Mouse (Mus musculus) heart, embryonic 10.5 days (tissue): ENCODE measurements around the gene Lgi2. TPM values are rescaled to one million over a fixed set of nuclear protein-coding genes. Genes with fewer than 3 reads are reported as not detected.

Source experiments
- DNase-seq: peaks from one replicate; pipeline ENCODE4 v3.0.0-alpha.2; 2017; ENCODE audit warnings: low spot score
- H3K27ac ChIP-seq: fragments of 300-500 bp; sonication (generic); 2 replicates; pipeline ENCODE4 v1.5.1; 2016; ENCODE audit warnings: mild to moderate bottlenecking
- H3K27me3 ChIP-seq: fragments of 300-500 bp; sonication (generic); 2 replicates; pipeline ENCODE4 v1.6.1; 2016; ENCODE audit warnings: mild to moderate bottlenecking; ENCODE audit not compliant: poor library complexity, insufficient read depth, severe bottlenecking
- H3K36me3 ChIP-seq: fragments of 300-500 bp; sonication (generic); 2 replicates; pipeline ENCODE4 v1.6.1; 2016; ENCODE audit warnings: mild to moderate bottlenecking, moderate library complexity
- H3K4me1 ChIP-seq: fragments of 300-500 bp; sonication (generic); 2 replicates; pipeline ENCODE4 v1.6.1; 2016; ENCODE audit warnings: mild to moderate bottlenecking
- H3K4me3 ChIP-seq: fragments of 300-500 bp; sonication (generic); 2 replicates; pipeline ENCODE4 v1.5.1; 2016; ENCODE audit warnings: mild to moderate bottlenecking, moderate library complexity
- H3K9me3 ChIP-seq: fragments of 300-500 bp; sonication (generic); 2 replicates; pipeline ENCODE4 v1.6.1; 2016; ENCODE audit warnings: mild to moderate bottlenecking, moderate library complexity
- WGBS: fragments of 180-500 bp; shearing (Covaris S2); methylation state at CpG from one replicate; pipeline ENCODE4 v1.1.7; 2016; 5-methylcytosine and 5-hydroxymethylcytosine counted together
- polyA plus RNA-seq: library from polyadenylated mRNA; unstranded; fragments of >200 nt; fragmentation: Nextera tagmentation; extraction: Ambion mirVana; gene quantifications from 2 replicates; pipeline ENCODE4 v1.2.1, GENCODE M21; 2016

Lgi2 gene
- polyA plus RNA-seq, 1 experiment from 2014 or later, result 3.6 TPM

DNA sequence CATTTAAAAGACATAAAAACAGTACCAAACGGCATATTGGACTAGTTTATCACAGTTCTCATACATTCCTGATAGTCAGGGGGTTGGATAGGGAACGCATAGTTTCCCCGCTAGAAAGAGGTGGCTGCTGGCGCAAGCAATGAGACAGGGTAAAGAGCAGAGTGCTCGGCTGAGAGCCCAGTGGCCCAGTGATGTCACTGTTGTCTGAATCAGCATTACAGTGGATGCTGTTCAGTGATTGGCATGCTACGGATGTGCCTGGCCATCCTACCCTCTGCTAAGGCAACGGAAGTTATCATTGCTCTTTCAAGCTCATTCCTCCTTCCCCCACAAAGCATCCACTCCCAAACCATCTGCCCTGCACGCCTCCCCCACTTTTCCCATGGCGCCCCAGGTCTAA is 32.6 kb downstream of the Lgi2 start:
- Histone ChIP-seq H3K36me3 (0 out of 2 replicates have a peak, but pooled peaks cover 2% of the 10 kb centered on the region), H3K27me3 (0 out of 2 replicates have a peak, but pooled peaks cover 3% of the 10 kb centered on the region), H3K27ac (0 out of 2 replicates have a peak overlapping the region, but pooled peaks have one; percentile 6), H3K4me1 (peaks cover 32% of the 10 kb centered on the region), H3K4me3 (no peak overlapping the region), H3K9me3 (no peaks in the 10 kb centered on the region)
- 74% methylated on average over 9 of the region's 9 CpGs for WGBS
- DNase-seq, result no peak

GRCm38 (mm10) chr5:52528545-52528944 is 37.7 kb downstream of the Lgi2 start:
- H3K27ac ChIP-seq, result no peak overlapping the region
- DNase-seq, result no peak
- 42% methylated on average over 7 of the region's 7 CpGs for WGBS
- H3K9me3 ChIP-seq, result no peaks in the 10 kb centered on the region
- peaks cover 12% of the 10 kb centered on the region for H3K4me1 ChIP-seq
- no peaks in the 10 kb centered on the region for H3K27me3 ChIP-seq
- no peaks in the 10 kb centered on the region for H3K36me3 ChIP-seq
- H3K4me3 ChIP-seq, result no peak overlapping the region

- H3K9me3 ChIP-seq, result no peaks in the 10 kb centered on the region
- H3K27ac ChIP-seq, result no peak overlapping the region
- WGBS, result 80% methylated on average over 8 of the region's 8 CpGs
- H3K4me3 ChIP-seq, result no peak overlapping the region
- no peak for DNase-seq
- H3K36me3 ChIP-seq, result no peaks in the 10 kb centered on the region
- H3K4me1 ChIP-seq, result peaks cover 12% of the 10 kb centered on the region
- H3K27me3 ChIP-seq, result 0 out of 2 replicates have a peak, but pooled peaks cover 4% of the 10 kb centered on the region
Observed at GRCm38 (mm10) chr5:52526324-52526986, 39.8 kb downstream of the Lgi2 start.

DNA sequence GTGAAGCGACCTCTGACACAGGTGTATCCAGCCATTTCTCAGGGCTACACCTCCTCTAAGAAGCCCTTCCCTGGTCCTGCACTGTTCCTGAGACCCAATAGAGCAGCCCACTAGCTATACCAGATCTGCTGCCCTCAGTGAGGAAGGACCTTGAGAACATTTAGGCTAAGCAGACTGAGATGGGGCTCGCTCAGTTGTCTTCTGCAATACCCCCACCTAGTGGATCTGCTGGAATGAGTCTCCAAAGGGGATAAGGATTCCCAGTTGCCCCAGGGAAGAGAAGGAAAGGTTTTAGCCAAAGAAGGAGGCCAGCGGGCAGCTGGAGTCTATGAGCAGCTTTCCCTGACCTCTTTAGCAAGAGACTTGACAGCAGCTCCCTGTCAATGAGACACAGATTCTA is 42.1 kb downstream of the Lgi2 start:
- Histone ChIP-seq H3K27ac (no peak overlapping the region), H3K4me1 (peaks cover 7% of the 10 kb centered on the region; the same call in 1 of the 2 replicates), H3K36me3 (0 out of 2 replicates have a peak, but pooled peaks cover 1% of the 10 kb centered on the region), H3K27me3 (0 out of 2 replicates have a peak, but pooled peaks cover 4% of the 10 kb centered on the region), H3K9me3 (peaks cover 3% of the 10 kb centered on the region), H3K4me3 (no peak overlapping the region)
- no peak for DNase-seq
- 45% methylated on average over 3 of the region's 3 CpGs for WGBS

GRCm38 (mm10) chr5:52519921-52520320 is 46.3 kb downstream of the Lgi2 start:
- 0 out of 2 replicates have a peak, but pooled peaks cover 4% of the 10 kb centered on the region for H3K4me1 ChIP-seq
- H3K27me3 ChIP-seq, result peaks cover 14% of the 10 kb centered on the region
- H3K4me3 ChIP-seq, result no peak overlapping the region
- DNase-seq, result no peak
- peaks cover 6% of the 10 kb centered on the region for H3K9me3 ChIP-seq
- 84% methylated on average over 2 of the region's 2 CpGs for WGBS
- 0 out of 2 replicates have a peak, but pooled peaks cover 2% of the 10 kb centered on the region for H3K36me3 ChIP-seq
- H3K27ac ChIP-seq, result no peak overlapping the region

- 0 out of 2 replicates have a peak, but pooled peaks cover 4% of the 10 kb centered on the region for H3K4me1 ChIP-seq
- H3K27me3 ChIP-seq, result peaks cover 11% of the 10 kb centered on the region
- H3K27ac ChIP-seq, result no peak overlapping the region; the same call in 1 of the 2 replicates
- peak overlapping the region; percentile 53 for H3K4me3 ChIP-seq
- no peak for DNase-seq
- WGBS, result 26% methylated on average over 21 of the region's 21 CpGs
- peaks cover 6% of the 10 kb centered on the region for H3K9me3 ChIP-seq
- H3K36me3 ChIP-seq, result 0 out of 2 replicates have a peak, but pooled peaks cover 2% of the 10 kb centered on the region
Observed at GRCm38 (mm10) chr5:52516072-52516476, 50.2 kb downstream of the Lgi2 start.

GRCm38 (mm10) chr5:52515246-52516021 is 50.8 kb downstream of the Lgi2 start:
- Histone ChIP-seq H3K4me1 (0 out of 2 replicates have a peak, but pooled peaks cover 4% of the 10 kb centered on the region), H3K36me3 (0 out of 2 replicates have a peak, but pooled peaks cover 2% of the 10 kb centered on the region), H3K4me3 (peak overlapping the region; percentile 53), H3K9me3 (peaks cover 6% of the 10 kb centered on the region), H3K27me3 (peaks cover 11% of the 10 kb centered on the region), H3K27ac (no peak overlapping the region)
- no peak for DNase-seq
- 34% methylated on average over 22 of the region's 22 CpGs for WGBS

DNA sequence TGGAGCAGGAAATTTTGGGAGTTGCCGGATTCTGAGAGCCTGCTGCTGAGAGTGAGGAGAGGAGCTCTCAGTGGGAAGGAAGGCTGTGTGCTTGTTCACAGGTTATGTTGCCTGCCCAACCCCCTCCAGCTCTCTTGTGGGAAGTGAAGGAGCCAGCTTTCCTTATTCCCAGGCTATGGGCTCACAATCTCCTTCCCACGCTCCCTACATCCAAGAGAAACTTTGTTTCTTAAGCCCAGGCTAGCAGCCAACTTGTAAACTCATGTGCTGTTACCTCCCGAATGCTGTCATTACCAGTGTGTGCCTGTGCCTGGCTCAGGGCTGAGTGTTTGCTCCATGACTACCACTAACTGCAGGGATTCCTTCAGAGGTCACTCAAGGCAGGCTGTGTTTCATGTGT is 55.2 kb downstream of the Lgi2 start:
- peaks cover 2% of the 10 kb centered on the region; the same call in 1 of the 2 replicates for H3K27me3 ChIP-seq
- H3K9me3 ChIP-seq, result no peaks in the 10 kb centered on the region
- H3K36me3 ChIP-seq, result no peaks in the 10 kb centered on the region
- H3K4me1 ChIP-seq, result peaks cover 5% of the 10 kb centered on the region; the same call in 1 of the 2 replicates
- WGBS, result 67% methylated on average over 3 of the region's 3 CpGs
- DNase-seq, result no peak
- H3K27ac ChIP-seq, result no peak overlapping the region
- no peak overlapping the region for H3K4me3 ChIP-seq

- no peak for DNase-seq
- H3K36me3 ChIP-seq, result no peaks in the 10 kb centered on the region
- peak overlapping the region; percentile 70; the same call in 1 of the 2 replicates for H3K27ac ChIP-seq
- H3K4me1 ChIP-seq, result peaks cover 3% of the 10 kb centered on the region; the same call in 1 of the 2 replicates
- H3K27me3 ChIP-seq, result no peaks in the 10 kb centered on the region
- no peaks in the 10 kb centered on the region for H3K9me3 ChIP-seq
- WGBS, result 56% methylated on average over 6 of the region's 6 CpGs
- no peak overlapping the region for H3K4me3 ChIP-seq
Observed at GRCm38 (mm10) chr5:52509416-52509815, 56.8 kb downstream of the Lgi2 start.

GRCm38 (mm10) chr5:52504666-52505065 is 61.6 kb downstream of the Lgi2 start:
- WGBS, result 84% methylated on average over 13 of the region's 13 CpGs
- no peak overlapping the region for H3K27ac ChIP-seq
- no peaks in the 10 kb centered on the region for H3K36me3 ChIP-seq
- H3K4me3 ChIP-seq, result no peak overlapping the region
- no peaks in the 10 kb centered on the region for H3K9me3 ChIP-seq
- H3K4me1 ChIP-seq, result peaks cover 1% of the 10 kb centered on the region; the same call in 1 of the 2 replicates
- DNase-seq, result no peak
- no peaks in the 10 kb centered on the region for H3K27me3 ChIP-seq

DNA sequence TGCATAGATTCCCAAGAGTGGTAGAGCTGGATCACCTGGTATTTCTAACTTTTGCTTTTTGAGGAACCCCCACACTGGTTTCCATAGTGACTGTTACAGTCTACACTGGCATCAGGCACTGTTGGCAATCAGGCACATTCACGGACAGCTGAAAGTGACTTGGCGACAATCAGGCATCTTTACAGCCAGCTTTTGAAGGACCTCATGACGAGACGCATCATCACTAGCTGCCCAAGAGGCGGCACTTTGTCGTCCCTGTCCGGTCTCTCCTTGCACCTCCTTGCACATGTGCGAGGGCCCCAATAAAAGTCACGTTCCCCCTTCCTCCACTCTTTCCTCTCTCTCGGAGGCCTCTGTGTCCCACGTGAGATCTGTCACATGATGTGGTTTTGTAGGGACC is 62.1 kb downstream of the Lgi2 start:
- no peak for DNase-seq
- H3K4me3 ChIP-seq, result no peak overlapping the region
- no peaks in the 10 kb centered on the region for H3K36me3 ChIP-seq
- 83% methylated on average over 11 of the region's 11 CpGs for whole genome bisulfite sequencing
- no peaks in the 10 kb centered on the region for H3K9me3 ChIP-seq
- H3K27me3 ChIP-seq, result no peaks in the 10 kb centered on the region
- H3K27ac ChIP-seq, result no peak overlapping the region
- no peaks in the 10 kb centered on the region for H3K4me1 ChIP-seq

DNA sequence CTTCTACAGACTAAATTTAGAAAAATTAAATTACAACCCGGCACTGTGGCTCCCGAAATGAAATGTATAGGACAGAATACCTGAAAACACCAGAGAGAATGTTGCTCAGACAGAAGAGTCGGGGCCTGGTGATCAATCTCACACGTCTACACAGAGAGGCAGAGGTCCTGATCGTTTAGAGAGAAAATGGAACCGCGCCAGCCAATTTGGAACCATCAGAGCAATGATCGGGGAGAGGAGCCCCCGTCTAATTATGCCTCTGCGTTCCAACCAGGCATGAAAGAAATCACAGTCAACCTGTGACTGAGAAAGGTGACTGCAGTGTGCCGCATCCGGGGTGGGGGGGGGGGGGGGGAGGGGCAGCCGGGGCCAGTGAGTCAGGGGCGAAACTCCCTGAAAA is 70.6 kb downstream of the Lgi2 start:
- H3K36me3 ChIP-seq, result no peaks in the 10 kb centered on the region
- WGBS, result 68% methylated on average over 14 of the region's 14 CpGs
- H3K27ac ChIP-seq, result no peak overlapping the region
- no peaks in the 10 kb centered on the region for H3K27me3 ChIP-seq
- DNase-seq, result no peak
- no peak overlapping the region for H3K4me3 ChIP-seq
- H3K4me1 ChIP-seq, result no peaks in the 10 kb centered on the region
- no peaks in the 10 kb centered on the region for H3K9me3 ChIP-seq

- WGBS, result 83% methylated on average over 6 of the region's 6 CpGs
Observed at GRCm38 (mm10) chr5:52491496-52491895, 74.8 kb downstream of the Lgi2 start.

More at GRCm38 (mm10) chr5:52491496-52491895, 74.8 kb downstream of the Lgi2 start:
- no peaks in the 10 kb centered on the region for H3K36me3 ChIP-seq
- H3K27ac ChIP-seq, result no peak overlapping the region
- H3K27me3 ChIP-seq, result no peaks in the 10 kb centered on the region
- no peak overlapping the region for H3K4me3 ChIP-seq
- no peak for DNase-seq
- no peaks in the 10 kb centered on the region for H3K4me1 ChIP-seq
- H3K9me3 ChIP-seq, result no peaks in the 10 kb centered on the region
